Mouse (Mus musculus) thymus, adult 2 months (tissue): Measurements from ENCODE around the gene Phc1. TPM values are rescaled to one million over a fixed set of nuclear protein-coding genes. Genes with fewer than 3 reads are reported as not detected.

Experiments used
- DNase-seq: peaks from one replicate; pipeline ENCODE4 v3.0.0; 2021
- H3K27ac ChIP-seq: fragments of 200-500 bp; 2 replicates; pipeline ENCODE4 v1.5.1; 2012; ENCODE audit warnings: low read length, control low read depth; ENCODE audit not compliant: control insufficient read depth, insufficient read depth
- H3K27me3 ChIP-seq: fragments of 200-500 bp; 2 replicates; pipeline ENCODE4 v1.6.1; 2012; ENCODE audit warnings: mild to moderate bottlenecking, low read length, moderate library complexity, mixed read lengths; ENCODE audit not compliant: control insufficient read depth, insufficient read depth
- H3K36me3 ChIP-seq: fragments of 200-500 bp; 2 replicates; pipeline ENCODE4 v1.6.1; 2012; ENCODE audit warnings: mild to moderate bottlenecking, low read length, moderate library complexity; ENCODE audit not compliant: control insufficient read depth, insufficient read depth
- H3K4me1 ChIP-seq: fragments of 200-500 bp; replicated peaks from 2 replicates; pipeline ENCODE4 v1.6.1; 2012; ENCODE audit warnings: low read length; ENCODE audit not compliant: control insufficient read depth, insufficient read depth
- H3K4me3 ChIP-seq: fragments of 200-500 bp; 2 replicates; pipeline ENCODE4 v1.5.1; 2012; ENCODE audit warnings: mild to moderate bottlenecking, low read length, control low read depth, moderate library complexity; ENCODE audit not compliant: control insufficient read depth, insufficient read depth
- CTCF ChIP-seq: fragments of 200-500 bp; IDR thresholded peaks from 2 replicates; pipeline ENCODE4 v1.5.1; 2012; ENCODE audit warnings: mild to moderate bottlenecking, control low read depth, low read length, moderate library complexity, borderline replicate concordance; ENCODE audit not compliant: control insufficient read depth, poor library complexity, insufficient read depth; ENCODE audit errors: extremely low read depth
- POLR2A ChIP-seq: fragments of 200-500 bp; IDR thresholded peaks from 2 replicates; pipeline ENCODE4 v1.6.1; 2012; ENCODE audit warnings: mild to moderate bottlenecking, low read length, control low read depth, moderate library complexity; ENCODE audit not compliant: control insufficient read depth, poor library complexity, insufficient read depth; ENCODE audit errors: extremely low read depth
- WGBS: fragments of 180-500 bp; shearing (Covaris S2); methylation state at CpG from one replicate; pipeline ENCODE4 v1.1.7; 2018; 5-methylcytosine and 5-hydroxymethylcytosine counted together
- polyA plus RNA-seq: library from polyadenylated mRNA; depleted of rRNA; stranded (reverse); fragments of >200 nt; gene quantifications from 2 replicates; pipeline ENCODE4 v1.2.3, GENCODE M21; 2012; rRNA removed

Phc1 gene
- polyA plus RNA-seq, 1 experiment = 107 TPM

GRCm38 (mm10) chr6:122268561-122268960 lies 71.8 kb downstream of the Phc1 start:
- TF ChIP-seq POLR2A (no peak), CTCF (no peak)
- Histone ChIP-seq H3K4me1 (no peaks in the 10 kb centered on the region), H3K27me3 (no peaks in the 10 kb centered on the region), H3K4me3 (no peak overlapping the region), H3K36me3 (no peaks in the 10 kb centered on the region), H3K27ac (no peak overlapping the region)
- 77% methylated on average over 3 of the region's 3 CpGs for WGBS
- DNase-seq = no peak

Other genes with a start within 250 kb of the Phc1 start
- 0.20 and 0.28 TPM in 2 replicates for gene Klrg1, start 57.7 kb downstream of the Phc1 start, polyA plus RNA-seq
- gene M6pr, start 31.8 kb downstream of the Phc1 start, polyA plus RNA-seq = 72.4 and 81.4 TPM in 2 replicates
- 0.65 and 0.70 TPM in 2 replicates for gene Rimklb, start 158.2 kb upstream of the Phc1 start, polyA plus RNA-seq
- 17.5 and 26.2 TPM in 2 replicates for gene Mfap5, start 165.3 kb upstream of the Phc1 start, polyA plus RNA-seq
- gene Aicda, start 213.2 kb upstream of the Phc1 start, polyA plus RNA-seq = 0.28 and 0.42 TPM in 2 replicates